Mouse (Mus musculus) lung, adult 18-20 months (tissue): ENCODE data around the gene Tmem205.

Source experiments
- DNase-seq, 2 experiments: peaks; one replicate each; pipeline ENCODE4 v3.0.0; 2022; ENCODE audit warnings: mixed read lengths in 2 of 2

Gene Tmem205

GRCm38 (mm10) chr9:21943046-21943445, 15.7 kb upstream of the Tmem205 start:
- no peak for DNase-seq

GRCm38 (mm10) chr9:21938234-21938855, 11.0 kb upstream of the Tmem205 start:
- no peak for DNase-seq

- no peak for DNase-seq
These were observed 10.4 kb upstream of the Tmem205 start for GRCm38 (mm10) chr9:21937711-21938175.

- DNase-seq = peak; percentile 96 to 98
These were observed 9.6 kb upstream of the Tmem205 start, which contains the start of gene Plppr2 for GRCm38 (mm10) chr9:21936692-21937570. Gene Plppr2 (plus strand): TSS chr9:21937033.

GRCm38 (mm10) chr9:21935466-21936131, 8.2 kb upstream of the Tmem205 start:
- no peak for DNase-seq

- DNase-seq = no peak
These were observed 6.7 kb upstream of the Tmem205 start for GRCm38 (mm10) chr9:21934021-21934420.

GRCm38 (mm10) chr9:21932445-21933137, 5.2 kb upstream of the Tmem205 start:
- no peak for DNase-seq

GRCm38 (mm10) chr9:21932006-21932405, 4.7 kb upstream of the Tmem205 start:
- DNase-seq = no peak

GRCm38 (mm10) chr9:21929208-21929607, 1.9 kb upstream of the Tmem205 start:
- DNase-seq = no peak

- DNase-seq = peak in 1 of 2 experiments; percentile 27
These were observed 572 bp downstream of the Tmem205 start for GRCm38 (mm10) chr9:21926784-21927183.

- DNase-seq = peak; percentile 28 to 36
These were observed 1.2 kb downstream of the Tmem205 start for GRCm38 (mm10) chr9:21926155-21926554.

GRCm38 (mm10) chr9:21925506-21925905, 1.9 kb downstream of the Tmem205 start:
- DNase-seq = no peak

GRCm38 (mm10) chr9:21925034-21925433, 2.3 kb downstream of the Tmem205 start:
- no peak for DNase-seq

- peak; percentile 97 to 98 for DNase-seq
These were observed 3.3 kb downstream of the Tmem205 start for GRCm38 (mm10) chr9:21924099-21924493.

GRCm38 (mm10) chr9:21923490-21924098, 3.8 kb downstream of the Tmem205 start:
- no peak for DNase-seq

GRCm38 (mm10) chr9:21923036-21923435, 4.3 kb downstream of the Tmem205 start:
- DNase-seq = no peak

GRCm38 (mm10) chr9:21918692-21919384, 8.5 kb downstream of the Tmem205 start:
- DNase-seq = peak; percentile 23 to 30

GRCm38 (mm10) chr9:21918035-21918592, 9.2 kb downstream of the Tmem205 start, which contains the start of gene Rab3d:
Gene Rab3d (minus strand): TSS chr9:21918192.
- DNase-seq = peak; percentile 97 to 98

GRCm38 (mm10) chr9:21917493-21918034, 9.8 kb downstream of the Tmem205 start:
- DNase-seq = peak; percentile 55 to 56

GRCm38 (mm10) chr9:21916851-21917492, 10.4 kb downstream of the Tmem205 start:
- DNase-seq = no peak
